Mouse (Mus musculus): ENCODE data around the gene Srebf1. TPM values are rescaled to one million over a fixed set of nuclear protein-coding genes. Genes with fewer than 3 reads are reported as not detected.

Gene Srebf1
- polyA plus RNA-seq, 1 experiment from 2014 or later: 65.9 TPM

DNA sequence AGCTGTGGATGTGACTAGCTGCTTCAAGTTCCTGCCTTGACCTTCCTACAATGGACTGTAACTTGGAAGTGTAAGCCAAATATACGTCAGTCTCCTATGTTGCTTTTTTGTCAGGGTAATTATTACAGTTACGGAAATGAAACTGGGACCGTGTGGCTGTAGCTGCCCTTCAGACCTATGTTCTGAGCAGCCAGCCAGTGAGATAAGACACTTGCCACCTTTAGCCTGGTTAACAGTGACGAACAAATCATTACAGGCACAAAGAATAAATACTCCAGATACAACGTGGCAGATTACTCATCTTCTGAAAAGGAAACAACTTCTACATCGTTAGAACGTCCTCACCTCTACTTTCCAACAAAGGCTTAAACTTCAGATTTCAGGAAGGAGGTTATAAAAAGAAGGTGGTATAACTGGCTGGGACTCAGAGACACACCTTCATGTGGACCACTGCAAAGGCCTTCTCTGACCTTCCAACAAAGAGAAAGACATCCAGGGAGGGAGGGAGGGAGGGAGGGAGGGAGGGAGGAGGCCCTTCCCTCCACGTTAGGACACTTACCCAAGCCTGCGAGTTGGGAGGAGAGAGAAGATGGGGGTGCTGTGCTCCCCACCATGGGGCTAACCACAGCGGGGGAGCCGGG lies 22.2 kb upstream of the Srebf1 start:
- ATAC-seq (ENCODE audit: low read depth): no peak
- H3K4me1 ChIP-seq (replicated peaks; ENCODE audit: control insufficient read depth, insufficient read depth, low read length): peaks cover 11% of the 10 kb centered on the region
- no peak overlapping the region for H3K9ac ChIP-seq (ENCODE audit: low read length)
- no peak overlapping the region for H3K27ac ChIP-seq (ENCODE audit: low read length)
- H3K9me3 ChIP-seq (ENCODE audit: control insufficient read depth, low read length): no peaks in the 10 kb centered on the region
- H3K27me3 ChIP-seq (ENCODE audit: control insufficient read depth, insufficient read depth, low read depth, low read length): no peaks in the 10 kb centered on the region
- WGBS: 55% methylated on average over 11 of the region's 11 CpGs
- no peak overlapping the region for H3K4me2 ChIP-seq (ENCODE audit: low read depth, low read length)
- peaks cover 22% of the 10 kb centered on the region for H3K36me3 ChIP-seq (ENCODE audit: control insufficient read depth, insufficient read depth, low read length)
- H3K4me3 ChIP-seq (ENCODE audit: low read length): no peak overlapping the region

DNA sequence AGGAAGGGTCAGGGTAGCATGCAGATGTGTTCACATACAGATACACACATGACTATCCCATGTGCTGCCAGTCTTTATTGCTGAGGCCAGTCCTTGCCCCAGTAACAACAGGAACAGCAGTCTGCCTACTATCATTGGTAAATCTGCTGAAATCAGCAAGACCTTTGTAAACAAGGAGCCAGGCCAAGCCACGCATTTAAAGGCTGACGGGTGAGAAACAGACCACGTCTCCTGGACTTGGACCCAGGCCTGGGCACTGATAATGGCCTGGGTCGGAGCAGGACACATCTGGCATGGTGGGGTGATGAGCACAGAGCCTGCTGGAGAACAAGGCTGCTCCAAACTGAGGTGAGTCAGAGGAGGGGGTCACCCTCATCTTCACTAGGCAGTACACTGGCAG lies 18.1 kb upstream of the Srebf1 start:
- Histone ChIP-seq H3K4me3 (ENCODE audit: low read length) (no peak overlapping the region), H3K9me3 (ENCODE audit: control insufficient read depth, low read length) (no peaks in the 10 kb centered on the region), H3K9ac (ENCODE audit: low read length) (no peak overlapping the region), H3K27ac (ENCODE audit: low read length) (no peak overlapping the region), H3K36me3 (ENCODE audit: control insufficient read depth, insufficient read depth, low read length) (peaks cover 21% of the 10 kb centered on the region), H3K4me2 (ENCODE audit: low read depth, low read length) (no peak overlapping the region), H3K27me3 (ENCODE audit: control insufficient read depth, insufficient read depth, low read depth, low read length) (no peaks in the 10 kb centered on the region), H3K4me1 (replicated peaks; ENCODE audit: control insufficient read depth, insufficient read depth, low read length) (no peaks in the 10 kb centered on the region)
- no peak for ATAC-seq (ENCODE audit: low read depth)
- WGBS: 62% methylated on average over 4 of the region's 4 CpGs

DNA sequence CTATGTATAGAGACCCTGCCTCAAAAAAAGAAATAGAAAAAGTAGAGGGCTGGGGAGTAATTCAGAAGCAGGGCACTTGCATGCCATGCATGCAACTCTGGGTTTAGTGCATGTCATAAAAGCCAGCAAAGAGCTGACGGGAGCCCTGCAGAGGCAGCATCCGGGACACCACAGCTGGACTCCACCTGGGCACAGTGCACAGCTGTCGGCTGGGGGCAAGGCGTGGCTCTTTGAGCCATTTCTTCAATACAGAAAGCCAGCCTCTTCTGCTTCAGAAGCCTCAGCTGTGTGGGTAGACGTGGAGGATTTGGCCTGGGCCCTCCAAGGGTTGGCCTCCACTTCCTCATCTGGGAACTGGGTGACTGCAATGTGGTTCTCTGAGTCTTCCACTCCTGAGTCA lies 13.0 kb upstream of the Srebf1 start:
- no peaks in the 10 kb centered on the region for H3K27me3 ChIP-seq (ENCODE audit: control insufficient read depth, insufficient read depth, low read depth, low read length)
- H3K9ac ChIP-seq (ENCODE audit: low read length): no peak overlapping the region
- ATAC-seq (ENCODE audit: low read depth): no peak
- no peak overlapping the region for H3K4me3 ChIP-seq (ENCODE audit: low read length)
- peaks cover 8% of the 10 kb centered on the region for H3K36me3 ChIP-seq (ENCODE audit: control insufficient read depth, insufficient read depth, low read length)
- peaks cover 23% of the 10 kb centered on the region for H3K4me1 ChIP-seq (replicated peaks; ENCODE audit: control insufficient read depth, insufficient read depth, low read length)
- no peak overlapping the region for H3K4me2 ChIP-seq (ENCODE audit: low read depth, low read length)
- WGBS: 80% methylated on average over 5 of the region's 5 CpGs
- H3K27ac ChIP-seq (ENCODE audit: low read length): no peak overlapping the region
- H3K9me3 ChIP-seq (ENCODE audit: control insufficient read depth, low read length): no peaks in the 10 kb centered on the region

DNA sequence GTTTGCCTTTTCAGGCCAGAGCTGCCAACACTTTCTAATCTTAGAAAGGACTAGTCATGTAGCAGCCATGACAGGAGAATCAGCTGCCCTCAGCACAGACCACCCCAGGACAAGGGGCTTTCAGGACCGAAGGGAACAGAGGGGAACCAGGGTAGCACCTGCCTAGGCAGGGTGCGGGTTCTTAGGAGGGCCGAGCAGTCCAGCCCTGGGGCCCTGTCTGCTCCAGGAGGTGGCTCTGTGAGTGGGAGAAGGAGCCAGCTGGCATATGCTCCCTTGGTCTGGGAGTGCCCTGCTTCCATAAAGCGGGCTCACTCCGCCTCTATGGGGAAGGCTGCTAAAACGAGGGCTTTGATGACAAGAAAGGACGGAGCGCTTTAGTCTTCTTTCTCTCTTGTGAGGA lies 10.9 kb upstream of the Srebf1 start:
- 0 out of 2 replicates have a peak overlapping the region, but pooled peaks have one; percentile 5 for H3K9ac ChIP-seq (ENCODE audit: low read length)
- no peaks in the 10 kb centered on the region for H3K27me3 ChIP-seq (ENCODE audit: control insufficient read depth, insufficient read depth, low read depth, low read length)
- H3K9me3 ChIP-seq (ENCODE audit: control insufficient read depth, low read length): no peaks in the 10 kb centered on the region
- ATAC-seq (ENCODE audit: low read depth): no peak
- H3K4me2 ChIP-seq (ENCODE audit: low read depth, low read length): no peak overlapping the region
- H3K4me1 ChIP-seq (replicated peaks; ENCODE audit: control insufficient read depth, insufficient read depth, low read length): peaks cover 33% of the 10 kb centered on the region
- H3K36me3 ChIP-seq (ENCODE audit: control insufficient read depth, insufficient read depth, low read length): no peaks in the 10 kb centered on the region
- H3K27ac ChIP-seq (ENCODE audit: low read length): peak overlapping the region; percentile 55
- WGBS: 50% methylated on average over 8 of the region's 8 CpGs
- no peak overlapping the region for H3K4me3 ChIP-seq (ENCODE audit: low read length)

DNA sequence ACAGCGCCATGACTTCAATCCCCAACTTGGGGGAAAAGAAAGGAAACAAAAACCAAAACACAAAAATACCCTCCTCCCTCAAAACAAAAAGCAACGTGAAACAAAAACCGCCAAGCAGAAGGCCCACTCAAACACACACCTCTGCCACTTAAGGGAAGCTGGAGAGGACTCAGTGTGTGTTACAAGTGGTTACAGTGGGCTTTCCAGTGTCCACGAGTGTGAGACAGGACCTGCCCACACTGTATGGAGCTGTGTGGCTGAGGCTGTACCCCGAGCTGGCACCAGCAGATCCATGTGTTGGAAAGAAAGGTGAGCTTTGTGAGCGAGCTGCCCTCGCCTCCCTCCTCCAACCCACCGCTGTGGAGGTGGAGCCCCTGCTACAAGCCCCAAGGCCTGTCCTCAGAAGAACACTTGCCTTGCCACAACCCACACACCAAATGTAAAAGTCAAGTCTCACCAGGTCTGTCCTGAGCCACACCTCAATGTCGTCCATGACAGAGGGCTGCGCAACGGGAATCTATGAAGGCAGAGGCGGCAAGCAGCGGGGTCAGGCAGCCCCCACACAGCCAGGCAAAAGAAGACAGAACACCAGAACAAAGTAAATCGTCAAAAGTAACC lies 10.2 kb upstream of the Srebf1 start:
- ATAC-seq (ENCODE audit: low read depth): peak; percentile 39
- WGBS: 56% methylated on average over 14 of the region's 14 CpGs
- Histone ChIP-seq H3K4me2 (ENCODE audit: low read depth, low read length) (0 out of 2 replicates have a peak overlapping the region, but pooled peaks have one; percentile 7), H3K27ac (ENCODE audit: low read length) (peak overlapping the region; percentile 55; the same call in 1 of the 2 replicates), H3K4me3 (ENCODE audit: low read length) (no peak overlapping the region), H3K9me3 (ENCODE audit: control insufficient read depth, low read length) (no peaks in the 10 kb centered on the region), H3K27me3 (ENCODE audit: control insufficient read depth, insufficient read depth, low read depth, low read length) (no peaks in the 10 kb centered on the region), H3K9ac (ENCODE audit: low read length) (peak overlapping the region; percentile 44; the same call in 1 of the 2 replicates), H3K4me1 (replicated peaks; ENCODE audit: control insufficient read depth, insufficient read depth, low read length) (peaks cover 33% of the 10 kb centered on the region), H3K36me3 (ENCODE audit: control insufficient read depth, insufficient read depth, low read length) (no peaks in the 10 kb centered on the region)

DNA sequence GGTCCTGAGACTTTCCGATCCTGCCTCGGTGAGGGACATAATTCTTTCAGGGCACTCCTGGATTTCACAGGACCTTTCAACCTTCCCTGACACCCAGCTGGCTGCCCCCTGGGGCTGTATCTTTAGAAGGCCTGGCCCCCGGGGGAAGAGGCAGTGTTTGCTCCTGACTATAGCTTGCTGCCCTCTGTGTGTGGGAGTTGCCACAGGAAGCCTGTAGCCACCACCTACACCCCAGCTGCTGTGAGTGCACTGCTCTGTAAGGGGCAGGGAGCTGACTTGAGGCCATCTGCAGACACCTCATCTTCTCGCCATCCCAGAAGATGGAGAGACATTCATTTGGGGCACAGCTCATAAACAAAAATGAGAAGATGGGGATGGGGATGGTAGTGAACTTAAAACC lies 9.6 kb upstream of the Srebf1 start:
- no peaks in the 10 kb centered on the region for H3K9me3 ChIP-seq (ENCODE audit: control insufficient read depth, low read length)
- no peaks in the 10 kb centered on the region for H3K27me3 ChIP-seq (ENCODE audit: control insufficient read depth, insufficient read depth, low read depth, low read length)
- peak overlapping the region; percentile 13; the same call in 1 of the 2 replicates for H3K9ac ChIP-seq (ENCODE audit: low read length)
- no peak overlapping the region for H3K4me2 ChIP-seq (ENCODE audit: low read depth, low read length)
- no peak overlapping the region for H3K4me3 ChIP-seq (ENCODE audit: low read length)
- H3K27ac ChIP-seq (ENCODE audit: low read length): peak overlapping the region; percentile 48
- ATAC-seq (ENCODE audit: low read depth): no peak
- no peaks in the 10 kb centered on the region for H3K36me3 ChIP-seq (ENCODE audit: control insufficient read depth, insufficient read depth, low read length)
- peaks cover 33% of the 10 kb centered on the region for H3K4me1 ChIP-seq (replicated peaks; ENCODE audit: control insufficient read depth, insufficient read depth, low read length)
- WGBS: 34% methylated on average over 4 of the region's 4 CpGs

DNA sequence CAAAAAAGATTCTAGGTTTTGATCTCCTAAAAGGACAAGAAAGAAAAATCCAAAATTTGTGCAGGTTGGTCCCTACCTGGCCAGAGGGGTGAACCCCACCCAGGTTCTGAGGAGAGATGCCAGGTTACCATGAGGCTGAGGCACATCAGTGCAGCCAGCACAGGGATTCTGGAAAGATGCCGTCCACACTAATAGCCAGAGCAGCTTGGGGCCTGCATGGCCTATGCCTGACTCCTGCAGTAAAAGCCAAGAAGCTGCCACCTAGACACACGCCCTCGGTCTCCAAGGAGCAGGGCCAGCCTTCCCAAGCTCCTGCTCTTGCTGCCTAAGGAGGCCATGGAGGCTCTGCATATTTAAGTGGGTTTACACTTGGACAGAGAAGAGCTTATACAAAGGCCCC lies 8.9 kb upstream of the Srebf1 start:
- Histone ChIP-seq H3K4me2 (ENCODE audit: low read depth, low read length) (no peak overlapping the region), H3K4me3 (ENCODE audit: low read length) (no peak overlapping the region), H3K36me3 (ENCODE audit: control insufficient read depth, insufficient read depth, low read length) (no peaks in the 10 kb centered on the region), H3K27ac (ENCODE audit: low read length) (peak overlapping the region; percentile 48; the same call in 1 of the 2 replicates), H3K4me1 (replicated peaks; ENCODE audit: control insufficient read depth, insufficient read depth, low read length) (peaks cover 33% of the 10 kb centered on the region), H3K9ac (ENCODE audit: low read length) (no peak overlapping the region), H3K27me3 (ENCODE audit: control insufficient read depth, insufficient read depth, low read depth, low read length) (no peaks in the 10 kb centered on the region), H3K9me3 (ENCODE audit: control insufficient read depth, low read length) (no peaks in the 10 kb centered on the region)
- 66% methylated on average over 3 of the region's 3 CpGs for WGBS
- peak; percentile 23; the same call in 1 of the 2 replicates for ATAC-seq (ENCODE audit: low read depth)

DNA sequence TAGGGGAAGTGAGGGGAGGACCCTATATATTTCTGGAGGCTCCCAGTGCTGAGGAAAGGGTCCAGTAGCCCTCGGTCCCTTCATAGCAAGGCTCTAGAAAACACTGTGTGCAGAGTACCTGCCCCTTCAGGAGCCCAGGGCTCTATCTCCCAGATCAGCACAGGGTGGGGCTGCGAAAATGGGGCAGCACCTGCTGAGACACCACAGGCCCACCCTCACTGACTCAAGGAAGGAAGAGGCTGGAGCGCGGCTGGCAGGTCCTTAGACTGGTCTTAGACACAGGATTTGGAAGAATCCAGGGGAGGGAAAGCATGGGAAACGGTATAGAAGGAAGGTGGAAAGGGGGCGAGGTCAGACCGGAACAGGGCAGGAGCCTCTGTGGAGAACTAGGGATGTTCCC lies 8.1 kb upstream of the Srebf1 start:
- Histone ChIP-seq H3K4me2 (ENCODE audit: low read depth, low read length) (no peak overlapping the region), H3K36me3 (ENCODE audit: control insufficient read depth, insufficient read depth, low read length) (no peaks in the 10 kb centered on the region), H3K27me3 (ENCODE audit: control insufficient read depth, insufficient read depth, low read depth, low read length) (no peaks in the 10 kb centered on the region), H3K4me3 (ENCODE audit: low read length) (no peak overlapping the region), H3K4me1 (replicated peaks; ENCODE audit: control insufficient read depth, insufficient read depth, low read length) (peaks cover 33% of the 10 kb centered on the region), H3K27ac (ENCODE audit: low read length) (no peak overlapping the region), H3K9ac (ENCODE audit: low read length) (no peak overlapping the region), H3K9me3 (ENCODE audit: control insufficient read depth, low read length) (no peaks in the 10 kb centered on the region)
- no peak for ATAC-seq (ENCODE audit: low read depth)
- WGBS: 85% methylated on average over 7 of the region's 7 CpGs

DNA sequence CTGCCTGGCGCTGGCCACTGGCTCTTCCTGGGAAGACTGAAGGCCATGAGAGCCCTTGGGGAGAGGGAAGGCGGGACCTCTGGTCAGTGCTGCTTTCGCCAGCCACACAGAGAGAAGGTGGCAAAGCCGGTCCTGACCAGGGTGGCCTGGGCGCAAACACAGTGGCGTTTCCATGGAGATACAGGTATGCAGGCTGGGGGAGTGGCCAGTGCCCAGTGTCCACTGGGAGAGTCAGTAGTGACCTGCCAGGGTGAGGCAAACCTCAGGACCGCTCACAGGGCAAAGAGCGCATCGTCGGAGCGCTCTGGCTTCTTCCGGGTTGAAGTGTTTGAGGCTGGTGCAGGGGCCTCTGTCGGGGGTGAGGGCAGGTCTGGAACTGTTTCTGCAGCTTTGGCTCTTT lies 7.4 kb upstream of the Srebf1 start:
- H3K4me1 ChIP-seq (replicated peaks; ENCODE audit: control insufficient read depth, insufficient read depth, low read length): peaks cover 33% of the 10 kb centered on the region
- H3K27me3 ChIP-seq (ENCODE audit: control insufficient read depth, insufficient read depth, low read depth, low read length): no peaks in the 10 kb centered on the region
- H3K9ac ChIP-seq (ENCODE audit: low read length): peak overlapping the region; percentile 7; the same call in 1 of the 2 replicates
- H3K9me3 ChIP-seq (ENCODE audit: control insufficient read depth, low read length): no peaks in the 10 kb centered on the region
- 52% methylated on average over 13 of the region's 13 CpGs for WGBS
- no peak overlapping the region for H3K4me3 ChIP-seq (ENCODE audit: low read length)
- no peaks in the 10 kb centered on the region for H3K36me3 ChIP-seq (ENCODE audit: control insufficient read depth, insufficient read depth, low read length)
- peak overlapping the region; percentile 54; the same call in 1 of the 2 replicates for H3K27ac ChIP-seq (ENCODE audit: low read length)
- H3K4me2 ChIP-seq (ENCODE audit: low read depth, low read length): peak overlapping the region; percentile 21; the same call in 1 of the 2 replicates
- peak; percentile 59 for ATAC-seq (ENCODE audit: low read depth)
